Mouse (Mus musculus): ENCODE measurements around the gene Olfr1105.

The Olfr1105 gene

GRCm38 (mm10) chr2:87036431-87036830 is at the start of gene Olfr1105:
Gene Olfr1105 (minus strand): TSS chr2:87036531.
- DNase-seq (ENCODE audit: low read depth, low spot score), result no peak

GRCm38 (mm10) chr2:87075717-87076116 is 39.4 kb upstream of the Olfr1105 start, which contains the start of gene Olfr1107:
Gene Olfr1107 (minus strand): TSS chr2:87075817.
- no peak for DNase-seq (ENCODE audit: low read depth, low spot score)

GRCm38 (mm10) chr2:87052173-87052572 is 15.8 kb upstream of the Olfr1105 start, which contains the start of gene Olfr1106:
Gene Olfr1106 (minus strand): TSS chr2:87052273.
- DNase-seq (ENCODE audit: low read depth, low spot score), result no peak

- no peak for DNase-seq (ENCODE audit: low read depth, low spot score)
Observed at GRCm38 (mm10) chr2:87026980-87027379, 9.4 kb downstream of the Olfr1105 start, which contains the start of gene Olfr1104. Gene Olfr1104 (minus strand): TSS chr2:87027080.

- DNase-seq (ENCODE audit: low read depth, low spot score), result no peak
Observed at GRCm38 (mm10) chr2:86998098-86998497, 38.2 kb downstream of the Olfr1105 start, which contains the start of gene Olfr1102. Gene Olfr1102 (plus strand): TSS chr2:86998398.

- DNase-seq (ENCODE audit: low read depth, low spot score), result no peak
Observed at GRCm38 (mm10) chr2:86991121-86991520, 45.2 kb downstream of the Olfr1105 start, which contains the start of gene Olfr1101. Gene Olfr1101 (minus strand): TSS chr2:86991221.
